Mouse (Mus musculus): ENCODE measurements at regions not wholly inside any gene's neighbourhood (a gene's known extent, or its start where the extent isn't known, plus 50 kb on each side); places are given as distances from the start of the nearest gene placed in this dataset.
"Not testable (repeated sequence)": the region's sequence is repeated elsewhere in the genome, so short reads cannot be mapped to it uniquely, and the experiment has no call there.

DNA sequence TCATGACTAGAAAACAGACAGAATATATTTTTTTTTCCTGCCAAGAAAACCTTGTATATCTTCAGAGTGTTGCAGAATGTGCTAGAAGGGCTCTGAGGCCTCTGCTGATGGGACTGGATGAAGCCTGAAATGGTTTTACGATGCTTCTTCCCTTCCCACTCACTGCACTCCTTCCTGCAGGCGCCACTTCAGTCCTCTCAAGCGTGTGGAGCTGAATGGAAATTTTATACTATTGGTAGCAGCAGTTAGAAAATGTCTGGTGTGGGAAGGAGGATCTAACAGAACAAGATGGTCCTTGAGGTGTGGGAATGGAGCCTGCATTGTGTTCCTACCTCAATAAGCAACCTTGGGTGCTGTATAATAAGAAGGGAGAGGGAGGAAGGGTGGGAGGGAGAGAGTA is 166.1 kb upstream of the Smlr1 start:
- no peak for DNase-seq (ENCODE audit: low spot score in 2 of 2)

GRCm38 (mm10) chr10:25695798-25696197 is 159.7 kb upstream of the Smlr1 start:
- DNase-seq (ENCODE audit: low spot score in 2 of 2) = no peak

- DNase-seq (ENCODE audit: low spot score in 2 of 2) = peak in 1 of 2 experiments; percentile 48
Measured at GRCm38 (mm10) chr10:25681243-25681642, 145.2 kb upstream of the Smlr1 start.

DNA sequence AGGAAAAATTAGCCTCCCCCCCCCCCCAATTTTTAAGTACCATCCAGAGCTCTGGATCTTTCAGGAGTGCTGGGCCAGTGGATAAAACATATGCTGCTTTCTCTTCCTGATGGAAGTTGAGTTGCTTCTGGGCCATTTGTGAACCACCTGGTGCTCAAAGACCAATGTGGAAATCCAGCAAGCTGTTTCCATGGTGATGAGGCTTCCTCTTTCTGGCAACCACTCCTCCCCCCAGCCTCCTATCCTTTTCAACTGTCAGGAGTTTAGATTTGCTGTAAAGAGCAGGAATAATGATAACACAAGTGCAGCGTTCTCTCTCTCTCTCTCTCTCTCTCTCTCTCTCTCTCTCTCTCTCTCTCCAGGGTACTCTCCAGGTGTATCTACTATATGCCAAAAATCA is 141.8 kb upstream of the Smlr1 start:
- DNase-seq (ENCODE audit: low spot score in 2 of 2) = no peak

- DNase-seq (ENCODE audit: low spot score in 2 of 2) = no peak
Measured at GRCm38 (mm10) chr10:25675368-25675767, 139.3 kb upstream of the Smlr1 start.

GRCm38 (mm10) chr10:25670061-25670460 is 134.0 kb upstream of the Smlr1 start:
- DNase-seq (ENCODE audit: low spot score in 2 of 2) = no peak

DNA sequence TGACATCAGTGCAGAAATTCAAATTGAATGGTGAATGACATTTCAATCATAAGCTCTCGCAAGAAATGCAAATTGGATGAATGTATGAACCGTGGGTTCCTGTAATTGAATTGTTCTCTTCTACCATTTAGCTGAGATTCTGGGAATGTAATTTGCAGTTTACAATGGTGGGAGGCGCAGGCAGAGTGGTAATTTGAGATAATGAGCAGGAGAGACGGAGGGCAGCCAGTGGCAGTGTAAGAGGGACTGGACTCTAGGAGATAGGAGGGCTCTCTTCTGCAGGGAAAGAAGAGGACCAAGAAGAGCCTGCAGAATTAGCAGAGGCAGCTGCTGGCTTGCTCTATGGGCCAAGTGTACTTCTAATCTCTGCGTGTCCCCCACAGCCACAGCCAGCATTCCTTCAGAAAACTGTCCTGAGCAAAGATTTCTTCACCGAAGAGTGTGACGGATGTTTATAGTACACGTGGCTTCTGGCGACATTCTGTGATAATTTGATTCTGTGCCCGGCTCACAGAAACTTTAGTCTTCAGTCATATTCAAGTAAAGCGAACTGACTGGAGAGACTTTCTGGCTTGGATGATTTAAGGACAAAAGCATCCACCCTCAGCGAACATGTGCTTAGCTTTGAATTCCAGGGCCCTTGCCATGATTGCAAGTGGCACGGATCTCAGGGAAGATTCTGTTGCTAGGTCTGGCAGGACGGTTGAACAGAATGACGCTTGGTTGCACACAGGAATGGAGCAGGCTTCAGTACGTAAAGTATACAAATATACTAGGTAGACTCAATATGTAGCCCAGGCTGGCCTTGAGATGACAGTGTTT is 116.9 kb upstream of the Smlr1 start:
- no peak for DNase-seq (ENCODE audit: low spot score in 2 of 2)

GRCm38 (mm10) chr10:25647740-25648139 is 111.7 kb upstream of the Smlr1 start:
- DNase-seq (ENCODE audit: low spot score in 2 of 2) = no peak

GRCm38 (mm10) chr10:25643518-25643993 is 107.5 kb upstream of the Smlr1 start:
- DNase-seq (ENCODE audit: low spot score in 2 of 2) = no peak

DNA sequence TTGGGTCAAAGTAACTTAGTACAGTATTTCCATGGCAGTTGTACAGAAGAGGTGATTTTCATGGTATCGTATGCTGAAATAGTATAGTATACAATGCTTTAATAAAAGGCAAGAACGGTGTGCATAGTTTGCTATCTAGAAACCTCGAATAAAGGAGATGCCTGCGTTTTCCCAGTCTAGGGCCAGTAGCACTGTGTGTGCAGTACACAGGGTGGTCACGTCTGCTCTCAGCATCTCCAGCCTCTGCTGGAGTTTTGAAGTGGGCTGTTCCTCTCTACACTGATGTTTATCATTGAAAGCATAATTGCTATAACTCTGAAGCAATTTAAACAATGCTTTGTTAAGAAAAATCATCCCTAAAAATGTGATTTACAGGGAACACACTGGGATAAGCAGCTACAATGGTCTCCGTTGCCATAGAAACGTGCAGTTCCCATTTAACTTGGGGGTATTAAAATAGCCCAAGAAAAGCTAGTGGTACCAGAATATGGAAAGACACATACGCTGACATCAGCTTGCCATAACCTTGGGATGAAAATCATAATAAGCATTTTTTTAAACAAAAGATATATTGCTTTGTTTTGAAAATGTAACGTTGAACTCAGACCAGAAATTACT is 106.1 kb upstream of the Smlr1 start:
- no peak for DNase-seq (ENCODE audit: low spot score in 2 of 2)

DNA sequence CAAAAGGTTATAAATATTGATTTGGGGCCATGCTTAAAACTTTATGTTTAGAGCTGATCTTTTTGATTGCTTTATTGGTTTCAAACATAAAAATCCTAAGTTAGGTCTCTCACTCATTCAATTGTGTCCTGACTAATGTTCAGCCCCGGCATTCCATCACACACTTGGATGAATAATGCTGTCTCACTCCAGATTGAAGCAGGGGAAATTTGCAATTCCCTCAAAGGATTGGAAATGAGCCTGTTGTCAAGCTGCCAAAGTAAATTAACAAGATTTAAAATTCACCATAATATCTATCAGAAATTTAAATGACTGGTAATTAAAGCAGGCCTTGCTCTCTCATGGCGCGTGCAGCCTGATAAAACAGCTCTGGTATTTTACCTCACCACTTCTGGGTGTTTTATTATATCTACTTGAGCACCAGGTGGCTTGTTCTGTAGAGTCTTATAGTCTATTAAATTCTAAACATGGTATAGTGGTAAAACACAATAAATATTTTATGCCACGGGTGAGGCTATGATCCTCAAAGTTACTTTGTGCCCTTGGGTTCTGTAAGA is 97.1 kb upstream of the Smlr1 start:
- no peak for DNase-seq (ENCODE audit: low spot score in 2 of 2)

DNA sequence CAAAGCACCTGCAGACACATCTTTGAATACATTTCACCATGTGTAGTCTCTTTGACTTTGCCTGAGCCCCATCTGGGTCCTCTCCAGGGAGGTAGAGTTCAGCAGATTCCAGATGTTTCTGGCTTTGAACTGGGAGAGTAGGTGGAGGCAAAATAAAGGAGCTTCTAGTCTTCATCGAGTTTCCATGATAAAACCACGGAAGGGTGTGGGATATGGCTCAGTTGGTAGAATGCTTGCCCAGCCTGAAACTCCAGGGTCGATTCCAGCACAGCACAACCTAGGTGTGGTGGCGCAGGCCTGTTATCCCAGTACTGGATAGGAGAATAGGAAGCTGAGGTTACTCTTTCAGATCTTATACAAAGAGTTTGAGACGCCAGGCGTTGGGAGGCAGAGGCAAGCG is 96.2 kb upstream of the Smlr1 start:
- DNase-seq (ENCODE audit: low spot score in 2 of 2) = no peak

GRCm38 (mm10) chr10:25622585-25622984 is 86.5 kb upstream of the Smlr1 start:
- DNase-seq (ENCODE audit: low spot score in 2 of 2) = no peak

DNA sequence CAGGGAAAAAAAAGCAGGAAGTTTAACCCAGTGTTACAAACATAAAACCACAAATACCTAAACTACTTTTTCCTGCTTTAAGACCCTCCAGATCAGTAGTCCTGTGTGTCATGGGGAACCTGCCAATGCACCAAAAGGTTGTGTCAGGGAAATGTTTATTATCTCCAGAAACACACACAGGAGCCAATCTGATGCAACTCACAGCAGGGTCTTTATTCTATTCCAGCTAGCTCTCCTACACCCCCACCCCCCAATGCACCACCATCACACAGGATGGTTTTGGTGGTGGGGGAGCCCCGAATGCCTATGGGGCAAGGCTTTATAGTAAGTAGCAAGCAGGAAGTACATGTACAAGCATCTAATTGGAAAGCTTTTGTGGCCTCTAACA is 85.7 kb upstream of the Smlr1 start:
- not testable (repeated sequence) for DNase-seq (ENCODE audit: low spot score in 2 of 2)

DNA sequence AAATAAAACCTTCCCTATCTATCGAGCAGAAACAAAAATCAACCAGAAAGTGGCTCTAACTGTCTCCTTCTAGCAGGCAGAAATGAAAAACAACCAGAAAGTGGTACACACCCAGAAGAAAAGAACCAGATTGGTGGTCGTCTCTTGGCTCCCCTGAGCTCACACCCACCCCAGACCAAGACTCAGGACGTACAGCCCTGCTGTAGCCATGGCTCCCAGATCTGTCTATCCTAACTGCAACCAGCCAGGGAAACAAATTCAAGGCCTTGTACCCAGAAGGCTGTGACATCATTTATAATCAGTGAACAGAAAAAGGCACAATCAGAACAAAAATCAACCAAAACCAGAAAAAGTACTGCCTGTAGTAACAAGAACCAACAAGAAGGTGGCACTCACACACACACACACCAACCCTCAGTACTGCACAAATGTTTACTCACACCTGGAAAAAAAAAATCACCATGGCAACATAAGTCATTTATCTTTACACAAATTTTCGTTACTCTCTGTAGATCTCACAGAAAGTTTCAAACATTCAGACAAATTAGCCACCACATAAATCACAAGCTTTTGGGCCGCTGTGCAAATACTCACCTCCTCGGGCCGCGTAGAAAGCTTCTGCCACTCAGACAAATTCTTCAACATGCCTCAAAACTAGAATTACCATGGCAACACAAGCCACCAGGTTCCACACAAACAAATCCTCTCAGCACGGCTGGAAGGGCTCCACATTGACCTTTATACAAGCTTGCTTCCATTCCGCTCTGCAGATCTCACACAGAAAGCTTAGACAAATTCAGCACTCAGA is 85.1 kb upstream of the Smlr1 start:
- DNase-seq (ENCODE audit: low spot score in 2 of 2) = no peak

DNA sequence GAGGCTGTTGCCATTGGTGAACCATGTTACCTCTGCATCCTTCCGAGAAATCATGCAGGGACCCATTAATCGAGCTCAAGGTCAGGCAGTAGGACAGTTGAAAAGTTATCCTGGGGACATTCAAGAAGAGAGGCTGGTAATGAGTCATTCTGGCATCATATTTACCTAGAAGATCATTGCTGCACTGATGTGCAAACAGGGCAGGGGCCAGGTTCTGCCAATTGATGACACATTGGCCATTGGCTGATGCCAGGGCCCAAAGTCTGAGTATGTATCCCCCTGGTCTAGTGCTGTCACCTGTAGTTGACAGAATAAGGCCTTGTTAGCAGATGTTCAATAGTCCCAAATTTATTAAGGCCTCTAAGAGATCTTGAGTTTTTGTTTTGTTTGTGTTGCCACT is 83.6 kb upstream of the Smlr1 start:
- DNase-seq (ENCODE audit: low spot score in 2 of 2) = no peak

DNA sequence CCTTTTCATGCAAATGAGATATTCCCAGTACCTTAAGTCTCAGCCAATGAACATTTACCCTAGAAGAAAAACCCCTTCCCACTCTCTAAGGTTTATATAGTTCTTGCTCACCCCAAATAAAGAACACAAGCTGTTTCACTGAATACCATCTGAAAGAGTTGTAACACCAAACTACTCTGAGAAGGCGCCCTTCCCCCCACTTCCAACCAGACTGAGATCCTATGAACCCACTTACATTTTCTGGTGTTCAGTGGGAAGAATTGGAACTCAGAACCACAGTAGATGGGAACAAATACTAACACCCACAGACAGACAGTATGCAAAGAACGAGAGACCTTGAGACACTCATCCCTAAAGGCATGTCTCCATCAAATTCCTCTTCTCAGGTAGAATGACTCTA is 65.4 kb upstream of the Smlr1 start:
- no peak for DNase-seq (ENCODE audit: low spot score in 2 of 2)

- no peak for DNase-seq (ENCODE audit: low spot score in 2 of 2)
Measured at GRCm38 (mm10) chr10:25589316-25589645, 53.2 kb upstream of the Smlr1 start.

DNA sequence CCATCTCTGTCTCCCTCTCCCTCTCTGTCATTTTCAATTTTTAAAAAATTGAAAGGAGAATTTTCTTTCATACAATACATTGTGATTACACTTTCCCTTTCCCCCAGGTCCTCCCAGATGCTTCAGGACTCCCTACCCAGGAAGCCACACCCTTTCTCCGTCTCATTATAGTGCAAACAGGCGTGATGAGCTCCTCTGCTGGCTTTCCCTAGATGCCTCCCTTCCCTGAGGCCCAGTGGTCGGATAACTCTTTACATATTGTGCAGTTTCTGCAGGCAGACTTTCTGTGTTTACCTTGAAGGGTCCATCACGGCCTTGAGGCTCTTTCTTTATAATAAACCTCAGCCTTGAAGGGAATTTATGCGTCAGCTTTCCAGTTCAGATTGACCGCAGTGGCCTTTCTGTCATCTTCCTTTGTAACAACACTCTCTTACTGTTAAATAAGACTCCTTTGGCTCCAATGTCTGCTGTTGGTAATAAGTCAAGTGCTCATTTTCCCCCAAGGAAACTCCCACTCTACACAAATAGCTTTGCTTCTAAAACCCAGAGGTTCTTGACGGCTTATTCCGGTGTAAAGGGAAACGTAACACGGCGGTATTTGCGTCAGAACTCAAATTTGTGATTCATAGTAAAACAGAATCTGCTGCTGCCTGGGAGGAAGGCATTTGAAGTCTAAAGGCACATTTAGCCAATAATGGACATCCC is 52.7 kb upstream of the Smlr1 start:
- DNase-seq (ENCODE audit: low spot score in 2 of 2) = no peak
